Mouse (Mus musculus) myocyte (in vitro differentiated cells): ENCODE results near the gene Fcho2. TPM values are rescaled to one million over a fixed set of nuclear protein-coding genes. Genes with fewer than 3 reads are reported as not detected.

ENCODE experiments used
- H3K27me3 ChIP-seq: one replicate; pipeline ENCODE4 v1.6.1; 2011; ENCODE audit not compliant: control insufficient read depth, insufficient read depth, insufficient read length
- H3K36me3 ChIP-seq: one replicate; pipeline ENCODE4 v1.6.1; 2011; ENCODE audit not compliant: control insufficient read depth, insufficient read depth
- H3K4me2 ChIP-seq: one replicate; pipeline ENCODE4 v1.6.1; 2011; ENCODE audit warnings: low read depth, control low read depth
- H3K4me3 ChIP-seq: one replicate; pipeline ENCODE4 v1.5.1; 2011; ENCODE audit warnings: mild to moderate bottlenecking, control low read depth, moderate library complexity
- H3K79me2 ChIP-seq: one replicate; pipeline ENCODE4 v1.6.1; 2011; ENCODE audit not compliant: control insufficient read depth, insufficient read depth
- H3ac ChIP-seq: one replicate; pipeline ENCODE4 v1.6.1; 2011; ENCODE audit not compliant: control insufficient read depth, insufficient read length
- CEBPB ChIP-seq: IDR thresholded peaks from 2 replicates; pipeline ENCODE4 v1.6.1; 2011; ENCODE audit warnings: mild to moderate bottlenecking, moderate library complexity; ENCODE audit not compliant: poor library complexity, insufficient read depth, severe bottlenecking
- E2F4 ChIP-seq: IDR thresholded peaks from one replicate; pipeline ENCODE4 v1.6.1; 2011; ENCODE audit warnings: mild to moderate bottlenecking, control low read depth, moderate library complexity; ENCODE audit not compliant: insufficient read depth
- MAX ChIP-seq: IDR thresholded peaks from one replicate; pipeline ENCODE4 v1.6.1; 2011; ENCODE audit warnings: low read depth, mild to moderate bottlenecking, control low read depth
- MYOD1 ChIP-seq, 3 experiments: IDR thresholded peaks; one replicate each; pipeline ENCODE4 v1.6.1; 2011; ENCODE audit warnings: control low read depth in 2 of 3, low read depth in 2 of 3, mild to moderate bottlenecking in 2 of 3, moderate library complexity in 1 of 3; ENCODE audit not compliant: insufficient read length in 2 of 3, control insufficient read depth in 1 of 3
- MYOG ChIP-seq, 3 experiments: IDR thresholded peaks; one replicate each; pipeline ENCODE4 v1.6.1; 2011; ENCODE audit warnings: control low read depth in 2 of 3, low read depth in 2 of 3, mild to moderate bottlenecking in 2 of 3; ENCODE audit not compliant: insufficient read length in 2 of 3, control insufficient read depth in 1 of 3, insufficient read depth in 1 of 3
- POLR2A ChIP-seq: IDR thresholded peaks from one replicate; pipeline ENCODE4 v1.6.1; 2011; ENCODE audit warnings: low read depth, mild to moderate bottlenecking, control low read depth, moderate library complexity; ENCODE audit not compliant: insufficient read length
- POLR2AphosphoS2 ChIP-seq: IDR thresholded peaks from one replicate; pipeline ENCODE4 v1.6.1; 2011; ENCODE audit warnings: low read depth, control low read depth; ENCODE audit not compliant: insufficient read length
- REST ChIP-seq: IDR thresholded peaks from one replicate; pipeline ENCODE4 v1.6.1; 2011; ENCODE audit warnings: mild to moderate bottlenecking, control low read depth, moderate library complexity; ENCODE audit not compliant: insufficient read depth, insufficient read length
- SRF ChIP-seq: IDR thresholded peaks from one replicate; pipeline ENCODE4 v1.6.1; 2011; ENCODE audit warnings: low read depth; ENCODE audit not compliant: control insufficient read depth, insufficient read length
- TCF12 ChIP-seq: IDR thresholded peaks from one replicate; pipeline ENCODE4 v1.6.1; 2011; ENCODE audit warnings: mild to moderate bottlenecking, control low read depth; ENCODE audit not compliant: poor library complexity, insufficient read depth, severe bottlenecking
- TCF3 ChIP-seq: IDR thresholded peaks from one replicate; pipeline ENCODE4 v1.6.1; 2011; ENCODE audit warnings: low read depth, control low read depth; ENCODE audit not compliant: insufficient read length
- USF1 ChIP-seq: IDR thresholded peaks from one replicate; pipeline ENCODE4 v1.6.1; 2011; ENCODE audit warnings: low read depth, mild to moderate bottlenecking, control low read depth, moderate library complexity
- polyA plus RNA-seq: library from polyadenylated mRNA; unstranded; fragments of >200 nt; fragmentation: generic; extraction: Trizol; gene quantifications from one replicate; pipeline ENCODE4 v1.2.1, GENCODE M21; 2012; ENCODE audit warnings: missing spikeins

Fcho2 gene
- polyA plus RNA-seq, 1 experiment, result 3.9 TPM

- Histone ChIP-seq H3K4me3 (no peak overlapping the region), H3ac (no peak overlapping the region)
- TF ChIP-seq TCF12 (no peak), CEBPB (no peak), E2F4 (no peak), TCF3 (no peak), POLR2A (no peak), MAX (no peak), MYOD1 (IDR thresholded peaks at IDR 0.05; ENCODE audit: control insufficient read depth in 1 of 3, insufficient read length in 2 of 3, low read depth in 2 of 3) (no peak), SRF (no peak), USF1 (no peak), POLR2AphosphoS2 (no peak), MYOG (IDR thresholded peaks at IDR 0.05; ENCODE audit: control insufficient read depth in 1 of 3, insufficient read depth in 1 of 3, insufficient read length in 2 of 3, low read depth in 2 of 3) (no peak)
Measured at GRCm38 (mm10) chr13:98809087-98809486, 6.2 kb downstream of the Fcho2 start.

GRCm38 (mm10) chr13:98804480-98804879 is 10.8 kb downstream of the Fcho2 start:
- Histone ChIP-seq H3K4me3 (no peak overlapping the region), H3K79me2 (peaks cover 43% of the 10 kb centered on the region), H3K4me2 (no peak overlapping the region), H3K27me3 (no peaks in the 10 kb centered on the region), H3ac (no peak overlapping the region), H3K36me3 (peaks cover 19% of the 10 kb centered on the region)
- no peak for TF ChIP-seq POLR2AphosphoS2
- no peak for TF ChIP-seq E2F4
- no peak for TF ChIP-seq POLR2A
- no peak for TF ChIP-seq USF1
- TF ChIP-seq SRF, result no peak
- no peak for TF ChIP-seq REST
- no peak for TF ChIP-seq TCF3
- no peak for TF ChIP-seq MAX
- no peak for TF ChIP-seq CEBPB
- TF ChIP-seq MYOG (IDR thresholded peaks at IDR 0.05; ENCODE audit: control insufficient read depth in 1 of 3, insufficient read depth in 1 of 3, insufficient read length in 2 of 3, low read depth in 2 of 3), result no peak
- no peak for TF ChIP-seq TCF12
- TF ChIP-seq MYOD1 (IDR thresholded peaks at IDR 0.05; ENCODE audit: control insufficient read depth in 1 of 3, insufficient read length in 2 of 3, low read depth in 2 of 3), result no peak

More at GRCm38 (mm10) chr13:98809087-98809486, 6.2 kb downstream of the Fcho2 start:
- Histone ChIP-seq H3K36me3 (peaks cover 10% of the 10 kb centered on the region), H3K27me3 (no peaks in the 10 kb centered on the region), H3K4me2 (no peak overlapping the region), H3K79me2 (peaks cover 73% of the 10 kb centered on the region)

- no peak for TF ChIP-seq TCF3
- TF ChIP-seq CEBPB, result no peak
- no peak for TF ChIP-seq TCF12
- TF ChIP-seq USF1, result no peak
- no peak for TF ChIP-seq E2F4
- no peak for TF ChIP-seq SRF
- no peak for TF ChIP-seq REST
- Histone ChIP-seq H3K27me3 (no peaks in the 10 kb centered on the region), H3K79me2 (peaks cover 42% of the 10 kb centered on the region), H3K36me3 (peaks cover 19% of the 10 kb centered on the region), H3K4me3 (no peak overlapping the region), H3ac (no peak overlapping the region), H3K4me2 (no peak overlapping the region)
Measured at GRCm38 (mm10) chr13:98803699-98804098, 11.6 kb downstream of the Fcho2 start.

GRCm38 (mm10) chr13:98802957-98803356 is 12.3 kb downstream of the Fcho2 start:
- peaks cover 19% of the 10 kb centered on the region for H3K36me3 ChIP-seq
- H3K27me3 ChIP-seq, result no peaks in the 10 kb centered on the region
- H3K79me2 ChIP-seq, result peaks cover 35% of the 10 kb centered on the region
- no peak overlapping the region for H3K4me3 ChIP-seq
- no peak overlapping the region for H3ac ChIP-seq
- no peak overlapping the region for H3K4me2 ChIP-seq
- no peak for TF ChIP-seq USF1

- no peak overlapping the region for H3ac ChIP-seq
Measured at GRCm38 (mm10) chr13:98795511-98795910, 19.7 kb downstream of the Fcho2 start.

More at GRCm38 (mm10) chr13:98795511-98795910, 19.7 kb downstream of the Fcho2 start:
- H3K36me3 ChIP-seq, result peaks cover 13% of the 10 kb centered on the region
- no peak overlapping the region for H3K4me2 ChIP-seq
- no peak for TF ChIP-seq POLR2AphosphoS2
- TF ChIP-seq USF1, result no peak
- TF ChIP-seq SRF, result no peak
- TF ChIP-seq TCF3, result no peak
- TF ChIP-seq TCF12, result no peak
- no peak for TF ChIP-seq E2F4
- TF ChIP-seq POLR2A, result no peak
- TF ChIP-seq MYOG (IDR thresholded peaks at IDR 0.05; ENCODE audit: control insufficient read depth in 1 of 3, insufficient read depth in 1 of 3, insufficient read length in 2 of 3, low read depth in 2 of 3), result no peak
- no peak for TF ChIP-seq CEBPB
- TF ChIP-seq MAX, result no peak
- no peak for TF ChIP-seq REST
- TF ChIP-seq MYOD1 (IDR thresholded peaks at IDR 0.05; ENCODE audit: control insufficient read depth in 1 of 3, insufficient read length in 2 of 3, low read depth in 2 of 3), result no peak
- H3K79me2 ChIP-seq, result peaks cover 40% of the 10 kb centered on the region
- no peak overlapping the region for H3K4me3 ChIP-seq
- H3K27me3 ChIP-seq, result no peaks in the 10 kb centered on the region
